Mouse (Mus musculus): ENCODE measurements at regions not wholly inside any gene's neighbourhood (a gene's known extent, or its start where the extent isn't known, plus 50 kb on each side); places are given as distances from the start of the nearest gene placed in this dataset.
"Not testable (repeated sequence)": the region's sequence is repeated elsewhere in the genome, so short reads cannot be mapped to it uniquely, and the experiment has no call there.

GRCm38 (mm10) chr10:111642683-111643082, 136.6 kb downstream of the Phlda1 start:
- no peaks in the 10 kb centered on the region for H3K9me3 ChIP-seq (replicated peaks; ENCODE audit: control insufficient read depth, low read length)
- H3K4me2 ChIP-seq (ENCODE audit: low read depth, low read length): no peak overlapping the region
- ATAC-seq (replicated peaks; ENCODE audit: extremely low read depth, insufficient read depth, low FRiP score): no peak

GRCm38 (mm10) chr10:111653773-111654172, 147.7 kb downstream of the Phlda1 start:
- not testable (repeated sequence) for H3K9ac ChIP-seq (ENCODE audit: low read length); H3K36me3 ChIP-seq (ENCODE audit: control insufficient read depth, insufficient read depth); H3K27me3 ChIP-seq (ENCODE audit: control insufficient read depth, insufficient read depth, low read length); H3K27ac ChIP-seq (ENCODE audit: low read length); H3K4me3 ChIP-seq (ENCODE audit: low read length); H3K4me2 ChIP-seq (ENCODE audit: low read depth, low read length); ATAC-seq (replicated peaks; ENCODE audit: extremely low read depth, insufficient read depth, low FRiP score); H3K4me1 ChIP-seq (ENCODE audit: control insufficient read depth, insufficient read depth, low read length); H3K9me3 ChIP-seq (replicated peaks; ENCODE audit: control insufficient read depth, low read length)
- 50% methylated on average over 1 of the region's 2 CpGs for WGBS

More at GRCm38 (mm10) chr10:111642683-111643082, 136.6 kb downstream of the Phlda1 start:
- no peaks in the 10 kb centered on the region for H3K27me3 ChIP-seq (ENCODE audit: control insufficient read depth, insufficient read depth, low read length)
- H3K4me3 ChIP-seq (ENCODE audit: low read length): no peak overlapping the region
- no peak overlapping the region for H3K27ac ChIP-seq (ENCODE audit: low read length)
- H3K9ac ChIP-seq (ENCODE audit: low read length): no peak overlapping the region
- H3K4me1 ChIP-seq (ENCODE audit: control insufficient read depth, insufficient read depth, low read length): no peaks in the 10 kb centered on the region
- WGBS: 76% methylated on average over 2 of the region's 2 CpGs
- no peaks in the 10 kb centered on the region for H3K36me3 ChIP-seq (ENCODE audit: control insufficient read depth, insufficient read depth)

- no peak overlapping the region for H3K4me3 ChIP-seq (ENCODE audit: low read length)
- H3K27me3 ChIP-seq (ENCODE audit: control insufficient read depth, insufficient read depth, low read length): no peaks in the 10 kb centered on the region
- H3K4me1 ChIP-seq (ENCODE audit: control insufficient read depth, insufficient read depth, low read length): no peaks in the 10 kb centered on the region
- no peaks in the 10 kb centered on the region for H3K36me3 ChIP-seq (ENCODE audit: control insufficient read depth, insufficient read depth)
- H3K4me2 ChIP-seq (ENCODE audit: low read depth, low read length): no peak overlapping the region
- H3K27ac ChIP-seq (ENCODE audit: low read length): no peak overlapping the region
- H3K9me3 ChIP-seq (replicated peaks; ENCODE audit: control insufficient read depth, low read length): no peaks in the 10 kb centered on the region
- no peak for ATAC-seq (replicated peaks; ENCODE audit: extremely low read depth, insufficient read depth, low FRiP score)
- no peak overlapping the region for H3K9ac ChIP-seq (ENCODE audit: low read length)
- WGBS: 81% methylated on average over 22 of the region's 22 CpGs
Observed at GRCm38 (mm10) chr10:111654364-111655226, 148.5 kb downstream of the Phlda1 start.

- Histone ChIP-seq H3K27ac (ENCODE audit: low read length) (no peak overlapping the region), H3K36me3 (ENCODE audit: control insufficient read depth, insufficient read depth) (no peaks in the 10 kb centered on the region), H3K4me1 (ENCODE audit: control insufficient read depth, insufficient read depth, low read length) (no peaks in the 10 kb centered on the region), H3K27me3 (ENCODE audit: control insufficient read depth, insufficient read depth, low read length) (no peaks in the 10 kb centered on the region), H3K9ac (ENCODE audit: low read length) (no peak overlapping the region), H3K4me3 (ENCODE audit: low read length) (no peak overlapping the region), H3K4me2 (ENCODE audit: low read depth, low read length) (no peak overlapping the region), H3K9me3 (replicated peaks; ENCODE audit: control insufficient read depth, low read length) (no peaks in the 10 kb centered on the region)
- no peak for ATAC-seq (replicated peaks; ENCODE audit: extremely low read depth, insufficient read depth, low FRiP score)
- WGBS: 56% methylated on average over 9 of the region's 9 CpGs
Observed at GRCm38 (mm10) chr10:111658828-111659227, 152.7 kb downstream of the Phlda1 start.

GRCm38 (mm10) chr10:111662665-111663064, 156.6 kb downstream of the Phlda1 start:
- no peak for ATAC-seq (replicated peaks; ENCODE audit: extremely low read depth, insufficient read depth, low FRiP score)

GRCm38 (mm10) chr10:111665834-111666233, 159.7 kb downstream of the Phlda1 start:
- H3K27ac ChIP-seq (ENCODE audit: low read length): no peak overlapping the region
- no peaks in the 10 kb centered on the region; the same call in 1 of the 2 replicates for H3K4me1 ChIP-seq (ENCODE audit: control insufficient read depth, insufficient read depth, low read length)
- H3K36me3 ChIP-seq (ENCODE audit: control insufficient read depth, insufficient read depth): no peaks in the 10 kb centered on the region
- no peak overlapping the region for H3K4me2 ChIP-seq (ENCODE audit: low read depth, low read length)
- H3K27me3 ChIP-seq (ENCODE audit: control insufficient read depth, insufficient read depth, low read length): no peaks in the 10 kb centered on the region
- H3K9me3 ChIP-seq (replicated peaks; ENCODE audit: control insufficient read depth, low read length): no peaks in the 10 kb centered on the region
- 80% methylated on average over 14 of the region's 14 CpGs for WGBS
- no peak for ATAC-seq (replicated peaks; ENCODE audit: extremely low read depth, insufficient read depth, low FRiP score)
- no peak overlapping the region for H3K9ac ChIP-seq (ENCODE audit: low read length)
- H3K4me3 ChIP-seq (ENCODE audit: low read length): no peak overlapping the region

More at GRCm38 (mm10) chr10:111662665-111663064, 156.6 kb downstream of the Phlda1 start:
- Histone ChIP-seq H3K4me1 (ENCODE audit: control insufficient read depth, insufficient read depth, low read length) (no peaks in the 10 kb centered on the region; the same call in 1 of the 2 replicates), H3K4me3 (ENCODE audit: low read length) (no peak overlapping the region), H3K27ac (ENCODE audit: low read length) (no peak overlapping the region), H3K9ac (ENCODE audit: low read length) (no peak overlapping the region), H3K9me3 (replicated peaks; ENCODE audit: control insufficient read depth, low read length) (no peaks in the 10 kb centered on the region), H3K36me3 (ENCODE audit: control insufficient read depth, insufficient read depth) (no peaks in the 10 kb centered on the region), H3K4me2 (ENCODE audit: low read depth, low read length) (no peak overlapping the region), H3K27me3 (ENCODE audit: control insufficient read depth, insufficient read depth, low read length) (no peaks in the 10 kb centered on the region)
- 62% methylated on average over 1 of the region's 1 CpGs for WGBS

- Histone ChIP-seq H3K9me3 (replicated peaks; ENCODE audit: control insufficient read depth, low read length) (no peaks in the 10 kb centered on the region), H3K4me2 (ENCODE audit: low read depth, low read length) (peak overlapping the region; percentile 16; the same call in 1 of the 2 replicates), H3K9ac (ENCODE audit: low read length) (no peak overlapping the region), H3K36me3 (ENCODE audit: control insufficient read depth, insufficient read depth) (no peaks in the 10 kb centered on the region), H3K27me3 (ENCODE audit: control insufficient read depth, insufficient read depth, low read length) (no peaks in the 10 kb centered on the region), H3K4me3 (ENCODE audit: low read length) (no peak overlapping the region), H3K27ac (ENCODE audit: low read length) (no peak overlapping the region), H3K4me1 (ENCODE audit: control insufficient read depth, insufficient read depth, low read length) (no peaks in the 10 kb centered on the region; the same call in 1 of the 2 replicates)
- WGBS: 54% methylated on average over 13 of the region's 13 CpGs
- no peak for ATAC-seq (replicated peaks; ENCODE audit: extremely low read depth, insufficient read depth, low FRiP score)
Observed at GRCm38 (mm10) chr10:111666963-111667362, 160.9 kb downstream of the Phlda1 start.

- Histone ChIP-seq H3K4me2 (ENCODE audit: low read depth, low read length) (no peak overlapping the region), H3K27me3 (ENCODE audit: control insufficient read depth, insufficient read depth, low read length) (no peaks in the 10 kb centered on the region), H3K27ac (ENCODE audit: low read length) (no peak overlapping the region), H3K9me3 (replicated peaks; ENCODE audit: control insufficient read depth, low read length) (no peaks in the 10 kb centered on the region), H3K36me3 (ENCODE audit: control insufficient read depth, insufficient read depth) (no peaks in the 10 kb centered on the region), H3K4me1 (ENCODE audit: control insufficient read depth, insufficient read depth, low read length) (peaks cover 7% of the 10 kb centered on the region), H3K9ac (ENCODE audit: low read length) (no peak overlapping the region), H3K4me3 (ENCODE audit: low read length) (no peak overlapping the region)
- no peak for ATAC-seq (replicated peaks; ENCODE audit: extremely low read depth, insufficient read depth, low FRiP score)
- WGBS: 80% methylated on average over 1 of the region's 1 CpGs
Observed at GRCm38 (mm10) chr10:111668639-111669038, 162.6 kb downstream of the Phlda1 start.

GRCm38 (mm10) chr10:111669658-111670057, 163.6 kb downstream of the Phlda1 start:
- no peak overlapping the region for H3K27ac ChIP-seq (ENCODE audit: low read length)
- H3K4me1 ChIP-seq (ENCODE audit: control insufficient read depth, insufficient read depth, low read length): peaks cover 7% of the 10 kb centered on the region
- 57% methylated on average over 6 of the region's 6 CpGs for WGBS
- H3K36me3 ChIP-seq (ENCODE audit: control insufficient read depth, insufficient read depth): no peaks in the 10 kb centered on the region
- no peak overlapping the region for H3K4me3 ChIP-seq (ENCODE audit: low read length)
- H3K9ac ChIP-seq (ENCODE audit: low read length): no peak overlapping the region
- no peak overlapping the region for H3K4me2 ChIP-seq (ENCODE audit: low read depth, low read length)
- H3K27me3 ChIP-seq (ENCODE audit: control insufficient read depth, insufficient read depth, low read length): no peaks in the 10 kb centered on the region
- H3K9me3 ChIP-seq (replicated peaks; ENCODE audit: control insufficient read depth, low read length): no peaks in the 10 kb centered on the region
- ATAC-seq (replicated peaks; ENCODE audit: extremely low read depth, insufficient read depth, low FRiP score): no peak

All from heart, embryonic 16.5 days (tissue).